Comparison of ENCODE assay signal across 20 mouse cellular contexts in genomic region chr11:101364531-101364931, GRCm38 (mm10). TPM values are rescaled to one million over a fixed set of nuclear protein-coding genes. Genes with fewer than 3 reads are reported as not detected.
A peak's percentile ranks its signal among the peaks of the same experiment; 100 is the strongest.
DNase-seq lines count a peak whose midpoint lies in the region; ATAC-seq and TF ChIP-seq lines count a peak whose summit lies in the region.
"Had no signal": no experiment of that assay in that cellular context is flagged by ENCODE, and none has a peak within 500 bp of the region (broad histone marks: within the 10 kb centered on the region; RNA-seq: fewer than 3 reads in every experiment).

No protein-coding gene starts in this region.

- no peaks in the 10 kb centered on the region for H3K36me3 ChIP-seq in liver, embryonic 16.5 days (ENCODE audit: control insufficient read depth, insufficient read depth)
- H3K36me3 ChIP-seq: embryonic facial prominence, embryonic 13.5 days; forebrain, embryonic 10.5 days had no signal

- intact Hi-C loops in gastrocnemius, adult 2 months (cut with DNase I), result no loop called here

- no peaks in the 10 kb centered on the region for H3K9me3 ChIP-seq in liver, embryonic 16.5 days (replicated peaks; ENCODE audit: control insufficient read depth, low read length)
- H3K9me3 ChIP-seq: embryonic facial prominence, embryonic 13.5 days; forebrain, embryonic 10.5 days had no signal

- H3K4me1 ChIP-seq in brown adipose tissue, adult 24 weeks (ENCODE audit: control insufficient read depth, insufficient read depth, insufficient read length, low read length), result peaks cover 16% of the 10 kb centered on the region; the same call in 1 of the 2 replicates
- H3K4me1 ChIP-seq in liver, embryonic 16.5 days (ENCODE audit: control insufficient read depth, low read depth, low read length), result peaks cover 2% of the 10 kb centered on the region; the same call in 1 of the 2 replicates
- H3K4me1 ChIP-seq: embryonic facial prominence, embryonic 13.5 days had no signal

- peak; percentile 42 for ATAC-seq in liver, embryonic 16.5 days (ENCODE audit: low read depth)
- ATAC-seq: midbrain, embryonic 16.5 days had no signal

- H3K27ac ChIP-seq in brown adipose tissue, adult 24 weeks (replicated peaks; ENCODE audit: low read depth, low read length), result peak overlapping the region; percentile 19
- H3K27ac ChIP-seq in liver, embryonic 16.5 days (ENCODE audit: low read length), result 0 out of 2 replicates have a peak overlapping the region, but pooled peaks have one; percentile 16
- H3K27ac ChIP-seq in gastrocnemius, adult 2 months, result no peak overlapping the region
- H3K27ac ChIP-seq: embryonic facial prominence, embryonic 13.5 days; forebrain, embryonic 10.5 days; macrophage had no signal

- H3K9ac ChIP-seq in liver, embryonic 16.5 days (ENCODE audit: low read depth, low read length), result no peak overlapping the region
- H3K9ac ChIP-seq: embryonic facial prominence, embryonic 13.5 days had no signal

- H3K4me3 ChIP-seq in brown adipose tissue, adult 24 weeks (ENCODE audit: insufficient read depth, low read depth, low read length), result no peak overlapping the region
- no peak overlapping the region for H3K4me3 ChIP-seq in liver, embryonic 16.5 days (ENCODE audit: low read depth, low read length)
- H3K4me3 ChIP-seq in gastrocnemius, adult 2 months, result no peak overlapping the region
- H3K4me3 ChIP-seq: embryonic facial prominence, embryonic 13.5 days; forebrain, embryonic 10.5 days had no signal

- no peak for TF ChIP-seq CTCF in gastrocnemius, adult 2 months (IDR thresholded peaks at IDR 0.05)

- 13% methylated on average over 5 of the region's 5 CpGs for WGBS in liver, embryonic 16.5 days (ENCODE audit: insufficient replicate concordance)

- H3K4me2 ChIP-seq in liver, embryonic 16.5 days (ENCODE audit: low read depth, low read length), result no peak overlapping the region
- H3K4me2 ChIP-seq: embryonic facial prominence, embryonic 13.5 days had no signal

- no peaks in the 10 kb centered on the region for H3K27me3 ChIP-seq in liver, embryonic 16.5 days (ENCODE audit: control insufficient read depth, insufficient read depth, low read depth, low read length)
- H3K27me3 ChIP-seq: embryonic facial prominence, embryonic 13.5 days had no signal

- DNase-seq in kidney, adult 18-20 months, result peak; percentile 64
- peak; percentile 55 to 78 for DNase-seq in kidney, postnatal 25 days
- DNase-seq in right cerebral cortex, adult 2 months (ENCODE audit: low spot score in 2 of 2), result no peak
- DNase-seq in adrenal gland, adult 18-20 months (ENCODE audit: low spot score in 2 of 2), result no peak
- DNase-seq in right cerebral cortex, postnatal 10 days (ENCODE audit: low spot score in 2 of 2), result no peak
- no peak for DNase-seq in gastrocnemius, adult 2 months
- DNase-seq: cerebellum, postnatal 25 days; lung, adult 2 months; right cerebral cortex, postnatal 4 days had no signal

RNA-seq across cellular contexts. Expression of gene G6pc, which starts 2.8 kb away (rescaled TPM):
- polyA plus RNA-seq in brown adipose tissue, adult 24 weeks (2012; ENCODE audit: insufficient read depth, insufficient read length, missing spikeins), result not detected in 2 replicates
- 0.15 and 0.26 TPM in 2 replicates for polyA plus RNA-seq in liver, embryonic 16.5 days (2015; fragmentation: Nextera tagmentation; extraction: Ambion mirVana)
- 10 to 100 TPM; 13.0 to 27.5 TPM for total RNA-seq in adrenal gland, adult 18-20 months (2021)
- not detected for total RNA-seq in gastrocnemius, adult 2 months (2021)
- total RNA-seq: ES-E14 had no signal
- polyA plus RNA-seq: embryonic facial prominence, embryonic 13.5 days; forebrain, embryonic 10.5 days; frontal cortex, adult 2 months; heart, embryonic 14.5 days; hindbrain, embryonic 11.5 days; intestine, embryonic 14.5 days; macrophage; midbrain, embryonic 16.5 days had no signal

RNA-seq across cellular contexts. Expression of gene Aoc3, which starts 34.1 kb away (rescaled TPM):
- polyA plus RNA-seq in brown adipose tissue, adult 24 weeks (2012; ENCODE audit: insufficient read depth, insufficient read length, missing spikeins), result 156 and 209 TPM in 2 replicates
- 0.05 TPM in 2 replicates for polyA plus RNA-seq in liver, embryonic 16.5 days (2015; fragmentation: Nextera tagmentation; extraction: Ambion mirVana)
- 100 to 1,000 TPM in 1 of 2 experiments, 10 to 100 TPM in 1; 40.0 to 124 TPM for total RNA-seq in adrenal gland, adult 18-20 months (2021)
- total RNA-seq in gastrocnemius, adult 2 months (2021), result 1 to 10 TPM; 4.0 to 6.1 TPM
- polyA plus RNA-seq: forebrain, embryonic 10.5 days; hindbrain, embryonic 11.5 days; macrophage had no signal

RNA-seq across cellular contexts. Expression of gene Aoc2, which starts 39.7 kb away (rescaled TPM):
- polyA plus RNA-seq in brown adipose tissue, adult 24 weeks (2012; ENCODE audit: insufficient read depth, insufficient read length, missing spikeins), result 0.55 TPM in 1 of 2 replicates, not detected in the other
- 1.5 and 1.8 TPM in 2 replicates for polyA plus RNA-seq in liver, embryonic 16.5 days (2015; fragmentation: Nextera tagmentation; extraction: Ambion mirVana)
- total RNA-seq in adrenal gland, adult 18-20 months (2021), result 1 to 10 TPM; 6.0 to 7.0 TPM
- 1 to 10 TPM in 1 of 2 experiments, under 1 TPM in 1; 0.64 to 1.4 TPM for total RNA-seq in gastrocnemius, adult 2 months (2021)

RNA-seq across cellular contexts. Expression of gene Psme3, which starts 48.5 kb away (rescaled TPM):
- polyA plus RNA-seq in brown adipose tissue, adult 24 weeks (2012; ENCODE audit: insufficient read depth, insufficient read length, missing spikeins), result 58.0 and 79.6 TPM in 2 replicates
- 162 and 170 TPM in 2 replicates for polyA plus RNA-seq in liver, embryonic 16.5 days (2015; fragmentation: Nextera tagmentation; extraction: Ambion mirVana)
- 100 to 1,000 TPM; 139 to 164 TPM for total RNA-seq in adrenal gland, adult 18-20 months (2021)
- total RNA-seq in gastrocnemius, adult 2 months (2021), result 10 to 100 TPM; 70.0 to 71.6 TPM

RNA-seq across cellular contexts. Expression of gene Aarsd1, which starts 52.9 kb away (rescaled TPM):
- 20.2 and 30.5 TPM in 2 replicates for polyA plus RNA-seq in brown adipose tissue, adult 24 weeks (2012; ENCODE audit: insufficient read depth, insufficient read length, missing spikeins)
- 31.0 and 35.3 TPM in 2 replicates for polyA plus RNA-seq in liver, embryonic 16.5 days (2015; fragmentation: Nextera tagmentation; extraction: Ambion mirVana)
- 10 to 100 TPM; 29.1 to 38.1 TPM for total RNA-seq in adrenal gland, adult 18-20 months (2021)
- 10 to 100 TPM; 17.1 to 24.9 TPM for total RNA-seq in gastrocnemius, adult 2 months (2021)

Comparison
In these comparisons a context has a peak if more than half of its experiments do, and no peak if none do; other contexts are left out.
1. DNase-seq: peak in kidney, adult 18-20 months (single experiment) and kidney, postnatal 25 days (2 of 2); none in right cerebral cortex, adult 2 months (0 of 2), adrenal gland, adult 18-20 months (0 of 2), right cerebral cortex, postnatal 10 days (0 of 2) and gastrocnemius, adult 2 months (single experiment).
2. RNA of gene G6pc, which starts 2.8 kb away (total RNA-seq): 13.0 to 27.5 TPM in adrenal gland, adult 18-20 months; not detected in gastrocnemius, adult 2 months; every median in the first group is over 10 times any median in the second.
3. RNA of gene Aoc3, which starts 34.1 kb away (total RNA-seq): 40.0 to 124 TPM in adrenal gland, adult 18-20 months; 4.0 to 6.1 TPM in gastrocnemius, adult 2 months; every median in the first group is over 4 times any median in the second.